Mouse (Mus musculus) hindbrain, embryonic 12.5 days (tissue): ENCODE measurements around the gene Olfr1425. TPM values are rescaled to one million over a fixed set of nuclear protein-coding genes. Genes with fewer than 3 reads are reported as not detected.

Experiments
- ATAC-seq: fragments of 200-750 bp; cut with Nextera tagmentation; 2 replicates; pipeline ENCODE4 v1.8.0; 2017; ENCODE audit warnings: moderate TSS enrichment; ENCODE audit not compliant: low FRiP score
- H3K27ac ChIP-seq: fragments of 300-500 bp; sonication (generic); 2 replicates; pipeline ENCODE4 v1.5.1; 2016; ENCODE audit warnings: mild to moderate bottlenecking
- H3K27me3 ChIP-seq: fragments of 300-500 bp; sonication (generic); 2 replicates; pipeline ENCODE4 v1.6.1; 2016; ENCODE audit warnings: mild to moderate bottlenecking
- H3K36me3 ChIP-seq: fragments of 300-500 bp; sonication (generic); 2 replicates; pipeline ENCODE4 v1.6.1; 2016; ENCODE audit warnings: mild to moderate bottlenecking
- H3K4me1 ChIP-seq: fragments of 300-500 bp; sonication (generic); 2 replicates; pipeline ENCODE4 v1.6.1; 2016
- H3K4me2 ChIP-seq: fragments of 300-500 bp; sonication (generic); replicated peaks from 2 replicates; pipeline ENCODE4 v1.6.1; 2016; ENCODE audit warnings: mild to moderate bottlenecking
- H3K4me3 ChIP-seq: fragments of 300-500 bp; sonication (generic); 2 replicates; pipeline ENCODE4 v1.5.1; 2016; ENCODE audit warnings: mild to moderate bottlenecking
- H3K9ac ChIP-seq: fragments of 300-500 bp; sonication (generic); 2 replicates; pipeline ENCODE4 v1.6.1; 2016; ENCODE audit warnings: mild to moderate bottlenecking, moderate library complexity
- H3K9me3 ChIP-seq: fragments of 300-500 bp; sonication (generic); replicated peaks from 2 replicates; pipeline ENCODE4 v1.6.1; 2016; ENCODE audit warnings: mild to moderate bottlenecking
- WGBS: fragments of 180-500 bp; shearing (Covaris S2); methylation state at CpG from one replicate; pipeline ENCODE4 v1.1.7; 2016; 5-methylcytosine and 5-hydroxymethylcytosine counted together
- polyA plus RNA-seq: library from polyadenylated mRNA; unstranded; fragments of >200 nt; fragmentation: Nextera tagmentation; extraction: Ambion mirVana; gene quantifications from 2 replicates; pipeline ENCODE4 v1.2.1, GENCODE M21; 2016

Gene Olfr1425
- polyA plus RNA-seq, 1 experiment from 2014 or later: not detected

- Histone ChIP-seq H3K36me3 (no peaks in the 10 kb centered on the region), H3K9ac (no peak overlapping the region), H3K27me3 (no peaks in the 10 kb centered on the region), H3K4me3 (no peak overlapping the region), H3K27ac (no peak overlapping the region), H3K9me3 (no peaks in the 10 kb centered on the region), H3K4me2 (no peak overlapping the region), H3K4me1 (no peaks in the 10 kb centered on the region)
- ATAC-seq: no peak
Measured at GRCm38 (mm10) chr19:12037727-12038126, 39.8 kb downstream of the Olfr1425 start.

GRCm38 (mm10) chr19:12026606-12027005 lies 50.9 kb downstream of the Olfr1425 start:
- Histone ChIP-seq H3K27ac (no peak overlapping the region), H3K27me3 (no peaks in the 10 kb centered on the region), H3K4me1 (no peaks in the 10 kb centered on the region), H3K4me3 (no peak overlapping the region), H3K9ac (no peak overlapping the region), H3K36me3 (no peaks in the 10 kb centered on the region), H3K4me2 (no peak overlapping the region), H3K9me3 (no peaks in the 10 kb centered on the region)
- no peak for ATAC-seq
- 81% methylated on average over 2 of the region's 2 CpGs for WGBS

GRCm38 (mm10) chr19:12025333-12025732 lies 52.2 kb downstream of the Olfr1425 start:
- H3K4me3 ChIP-seq: no peak overlapping the region
- H3K4me2 ChIP-seq: no peak overlapping the region
- H3K27ac ChIP-seq: no peak overlapping the region
- no peaks in the 10 kb centered on the region for H3K4me1 ChIP-seq
- H3K9ac ChIP-seq: no peak overlapping the region
- no peaks in the 10 kb centered on the region for H3K36me3 ChIP-seq
- H3K27me3 ChIP-seq: no peaks in the 10 kb centered on the region
- no peak for ATAC-seq
- WGBS: 96% methylated on average over 3 of the region's 3 CpGs
- H3K9me3 ChIP-seq: no peaks in the 10 kb centered on the region

- Histone ChIP-seq H3K9ac (no peak overlapping the region), H3K27ac (no peak overlapping the region), H3K4me1 (no peaks in the 10 kb centered on the region), H3K4me3 (no peak overlapping the region), H3K9me3 (no peaks in the 10 kb centered on the region), H3K27me3 (no peaks in the 10 kb centered on the region), H3K4me2 (no peak overlapping the region), H3K36me3 (no peaks in the 10 kb centered on the region)
- WGBS: 91% methylated on average over 4 of the region's 4 CpGs
- no peak for ATAC-seq
Measured at GRCm38 (mm10) chr19:12024149-12024548, 53.4 kb downstream of the Olfr1425 start.

Other genes with a start within 250 kb of the Olfr1425 start
- not detected in 2 replicates for gene Olfr1417, start 238.5 kb downstream of the Olfr1425 start, polyA plus RNA-seq
- gene Olfr1418, start 216.7 kb downstream of the Olfr1425 start, polyA plus RNA-seq: not detected in 2 replicates
- gene Olfr1419, start 202.6 kb downstream of the Olfr1425 start, polyA plus RNA-seq: 0.20 TPM in 1 of 2 replicates, not detected in the other
- 0.09 TPM in 1 of 2 replicates, not detected in the other for gene Olfr1420, start 191.2 kb downstream of the Olfr1425 start, polyA plus RNA-seq
- gene Patl1, start 165.3 kb downstream of the Olfr1425 start, polyA plus RNA-seq: 23.9 and 24.0 TPM in 2 replicates
- 5.4 and 5.5 TPM in 2 replicates for gene Osbp, start 111.8 kb downstream of the Olfr1425 start, polyA plus RNA-seq
- gene Olfr1423, start 36.4 kb downstream of the Olfr1425 start, polyA plus RNA-seq: 0.04 TPM in 1 of 2 replicates, not detected in the other
- not detected in 2 replicates for gene Olfr1424, start 15.0 kb downstream of the Olfr1425 start, polyA plus RNA-seq
- not detected in 2 replicates for gene Olfr1426, start 14.3 kb upstream of the Olfr1425 start, polyA plus RNA-seq
- gene Olfr1427, start 25.6 kb upstream of the Olfr1425 start, polyA plus RNA-seq: not detected in 2 replicates
- gene Olfr1428, start 38.2 kb upstream of the Olfr1425 start, polyA plus RNA-seq: not detected in 2 replicates
- not detected in 2 replicates for gene Olfr76, start 45.5 kb upstream of the Olfr1425 start, polyA plus RNA-seq
- gene Olfr1555-ps1, start 92.4 kb upstream of the Olfr1425 start, polyA plus RNA-seq: not detected in 2 replicates
- gene Olfr1431, start 122.9 kb upstream of the Olfr1425 start, polyA plus RNA-seq: not detected in 2 replicates
- not detected in 2 replicates for gene Olfr1432, start 154.9 kb upstream of the Olfr1425 start, polyA plus RNA-seq
- gene Olfr262, start 163.9 kb upstream of the Olfr1425 start, polyA plus RNA-seq: not detected in 2 replicates
- not detected in 2 replicates for gene Olfr235, start 183.3 kb upstream of the Olfr1425 start, polyA plus RNA-seq
- gene Olfr1434, start 202.1 kb upstream of the Olfr1425 start, polyA plus RNA-seq: not detected in 2 replicates
- gene Olfr1436, start 221.4 kb upstream of the Olfr1425 start, polyA plus RNA-seq: not detected in 2 replicates
- gene Olfr1437, start 247.4 kb upstream of the Olfr1425 start, polyA plus RNA-seq: not detected in 2 replicates